Mouse (Mus musculus): ENCODE results near the gene Cyb561d1. TPM values are rescaled to one million over a fixed set of nuclear protein-coding genes. Genes with fewer than 3 reads are reported as not detected.
A peak's percentile ranks its signal among the peaks of the same experiment; 100 is the strongest.
"Not testable (repeated sequence)": the region's sequence is repeated elsewhere in the genome, so short reads cannot be mapped to it uniquely, and the experiment has no call there.

Cyb561d1 gene
- polyA plus RNA-seq (2012; ENCODE audit: insufficient read depth, low replicate concordance) = 3.3 and 3.9 TPM in 2 replicates

- H3K4me1 ChIP-seq = peaks cover 64% of the 10 kb centered on the region
- no peak for TF ChIP-seq FLI1 (IDR thresholded peaks at IDR 0.05; ENCODE audit: low read length)
- no peak for TF ChIP-seq GATA1 (IDR thresholded peaks at IDR 0.05; ENCODE audit: borderline replicate concordance, low read length)
- peaks cover 69% of the 10 kb centered on the region for H3K36me3 ChIP-seq (replicated peaks; ENCODE audit: low read length)
- no peaks in the 10 kb centered on the region for H3K27me3 ChIP-seq (replicated peaks)
- H3K9me3 ChIP-seq = no peaks in the 10 kb centered on the region
- peak within 1 kb of the TSS; percentile 99 for H3K4me3 ChIP-seq (replicated peaks)
Measured at GRCm38 (mm10) chr3:108200329-108201323, at the start of gene Cyb561d1. Gene Cyb561d1, minus strand, starts transcription at chr3:108201212.

- H3K9me3 ChIP-seq = 0 out of 2 replicates have a peak, but pooled peaks cover 2% of the 10 kb centered on the region
- no peak for TF ChIP-seq GATA1 (IDR thresholded peaks at IDR 0.05; ENCODE audit: borderline replicate concordance, low read length)
- no peak for TF ChIP-seq FLI1 (IDR thresholded peaks at IDR 0.05; ENCODE audit: low read length)
- H3K36me3 ChIP-seq (replicated peaks; ENCODE audit: low read length) = no peaks in the 10 kb centered on the region
- H3K4me1 ChIP-seq = peaks cover 4% of the 10 kb centered on the region; the same call in 1 of the 2 replicates
- H3K27me3 ChIP-seq (replicated peaks) = no peaks in the 10 kb centered on the region
- H3K4me3 ChIP-seq (replicated peaks) = no peak overlapping the region
Measured at GRCm38 (mm10) chr3:108246857-108247256, 45.8 kb upstream of the Cyb561d1 start.

GRCm38 (mm10) chr3:108241243-108241839, 40.3 kb upstream of the Cyb561d1 start:
- no peaks in the 10 kb centered on the region for H3K36me3 ChIP-seq (replicated peaks; ENCODE audit: low read length)
- H3K27me3 ChIP-seq (replicated peaks) = peaks cover 4% of the 10 kb centered on the region
- H3K4me3 ChIP-seq (replicated peaks) = no peak overlapping the region
- peaks cover 23% of the 10 kb centered on the region for H3K9me3 ChIP-seq
- H3K4me1 ChIP-seq = no peaks in the 10 kb centered on the region
- TF ChIP-seq GATA1 (IDR thresholded peaks at IDR 0.05; ENCODE audit: borderline replicate concordance, low read length) (no peak), FLI1 (IDR thresholded peaks at IDR 0.05; ENCODE audit: low read length) (no peak)

GRCm38 (mm10) chr3:108237474-108238102, 36.6 kb upstream of the Cyb561d1 start:
- Histone ChIP-seq H3K9me3 (peaks cover 34% of the 10 kb centered on the region), H3K27me3 (replicated peaks) (peaks cover 15% of the 10 kb centered on the region)
- not testable (repeated sequence) for H3K36me3 ChIP-seq (replicated peaks; ENCODE audit: low read length); H3K4me1 ChIP-seq; H3K4me3 ChIP-seq (replicated peaks)

GRCm38 (mm10) chr3:108231646-108232045, 30.6 kb upstream of the Cyb561d1 start:
- peaks cover 44% of the 10 kb centered on the region for H3K27me3 ChIP-seq (replicated peaks)
- peaks cover 13% of the 10 kb centered on the region for H3K9me3 ChIP-seq
- no peak for TF ChIP-seq FLI1 (IDR thresholded peaks at IDR 0.05; ENCODE audit: low read length)
- no peak for TF ChIP-seq GATA1 (IDR thresholded peaks at IDR 0.05; ENCODE audit: borderline replicate concordance, low read length)
- H3K36me3 ChIP-seq (replicated peaks; ENCODE audit: low read length) = no peaks in the 10 kb centered on the region
- H3K4me3 ChIP-seq (replicated peaks) = no peak overlapping the region
- H3K4me1 ChIP-seq = peaks cover 8% of the 10 kb centered on the region

GRCm38 (mm10) chr3:108227521-108227920, 26.5 kb upstream of the Cyb561d1 start:
- Histone ChIP-seq H3K9me3 (no peaks in the 10 kb centered on the region), H3K4me1 (peaks cover 16% of the 10 kb centered on the region), H3K36me3 (replicated peaks; ENCODE audit: low read length) (no peaks in the 10 kb centered on the region), H3K4me3 (replicated peaks) (no peak overlapping the region), H3K27me3 (replicated peaks) (peaks cover 71% of the 10 kb centered on the region)
- TF ChIP-seq FLI1 (IDR thresholded peaks at IDR 0.05; ENCODE audit: low read length) (no peak), GATA1 (IDR thresholded peaks at IDR 0.05; ENCODE audit: borderline replicate concordance, low read length) (no peak)

- Histone ChIP-seq H3K9me3 (no peaks in the 10 kb centered on the region), H3K4me1 (peaks cover 11% of the 10 kb centered on the region), H3K36me3 (replicated peaks; ENCODE audit: low read length) (no peaks in the 10 kb centered on the region), H3K27me3 (replicated peaks) (peaks cover 77% of the 10 kb centered on the region), H3K4me3 (replicated peaks) (peak within 1 kb of the TSS; percentile 87)
- TF ChIP-seq GATA1 (IDR thresholded peaks at IDR 0.05; ENCODE audit: borderline replicate concordance, low read length) = no peak
- TF ChIP-seq FLI1 (IDR thresholded peaks at IDR 0.05; ENCODE audit: low read length) = no peak
Measured at GRCm38 (mm10) chr3:108226558-108227350, 25.7 kb upstream of the Cyb561d1 start, which contains the start of gene Sypl2. Gene Sypl2, minus strand, starts transcription at chr3:108226648.

GRCm38 (mm10) chr3:108225711-108226557, 24.9 kb upstream of the Cyb561d1 start:
- Histone ChIP-seq H3K4me3 (replicated peaks) (peak overlapping the region; percentile 87), H3K4me1 (peaks cover 11% of the 10 kb centered on the region), H3K36me3 (replicated peaks; ENCODE audit: low read length) (no peaks in the 10 kb centered on the region), H3K27me3 (replicated peaks) (peaks cover 85% of the 10 kb centered on the region), H3K9me3 (no peaks in the 10 kb centered on the region)
- TF ChIP-seq FLI1 (IDR thresholded peaks at IDR 0.05; ENCODE audit: low read length) (no peak), GATA1 (IDR thresholded peaks at IDR 0.05; ENCODE audit: borderline replicate concordance, low read length) (no peak)
